Mouse (Mus musculus): ENCODE data around the gene S100a6. TPM values are rescaled to one million over a fixed set of nuclear protein-coding genes. Genes with fewer than 3 reads are reported as not detected.

S100a6 gene
- polyA plus RNA-seq (2014; fragmentation: Illumina TruSeq; extraction: RNeasy Lipid Tissue Mini Kit (QIAGEN cat#74804)) = 45.3 TPM

DNA sequence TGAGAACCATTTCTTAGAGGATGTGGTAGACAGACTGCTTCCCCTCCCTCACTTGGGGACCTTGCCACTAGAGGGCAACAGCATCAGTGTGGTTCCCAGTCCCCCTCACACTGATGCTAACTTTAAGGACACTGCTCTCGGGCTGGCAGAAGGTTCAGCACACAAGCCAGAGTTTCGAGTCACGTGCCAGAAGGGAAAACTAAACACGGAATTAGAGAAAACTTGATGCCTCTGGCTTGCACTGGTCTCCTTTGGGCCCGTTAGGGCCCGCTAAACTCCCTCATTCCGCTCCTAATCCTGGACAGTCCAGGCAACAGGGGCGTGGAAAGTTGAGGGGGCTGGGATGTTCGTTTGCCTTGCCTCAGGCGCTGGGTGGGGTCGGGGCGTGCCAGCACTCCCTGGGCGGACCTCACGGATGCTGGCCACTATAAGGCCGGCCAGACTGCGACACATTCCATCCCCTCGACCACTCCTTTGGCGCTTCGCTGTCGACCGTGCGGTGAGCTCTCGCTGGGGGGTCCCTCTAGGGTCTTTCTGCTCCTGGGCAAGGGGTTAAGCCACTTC lies at the start of gene S100a6:
TSS of gene S100a6 (plus strand) at position 155 of the 564 bp plus-strand sequence.

DNA sequence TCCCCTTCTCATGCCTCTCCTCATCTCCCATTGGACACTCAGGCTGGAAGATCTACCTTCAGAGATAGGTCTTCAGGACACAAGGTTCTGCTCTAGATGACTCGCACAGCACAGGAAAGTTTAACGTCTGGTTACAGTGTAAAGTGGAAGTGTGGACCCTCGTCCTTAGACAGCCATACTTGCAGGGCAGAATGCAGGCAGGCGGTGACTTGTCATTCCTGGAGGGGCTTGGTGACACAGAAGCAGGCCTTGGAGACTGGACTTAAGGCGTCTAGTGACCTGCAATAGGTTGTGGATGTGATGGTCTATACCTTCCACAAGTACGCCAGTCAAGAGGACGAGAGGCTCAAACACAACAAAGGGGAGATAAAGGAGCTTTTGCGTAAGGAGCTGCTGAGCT lies 22.7 kb upstream of the S100a6 start, which contains the start of gene S100a2:
TSS of gene S100a2 (plus strand) at position 301 of the 400 bp plus-strand sequence.

DNA sequence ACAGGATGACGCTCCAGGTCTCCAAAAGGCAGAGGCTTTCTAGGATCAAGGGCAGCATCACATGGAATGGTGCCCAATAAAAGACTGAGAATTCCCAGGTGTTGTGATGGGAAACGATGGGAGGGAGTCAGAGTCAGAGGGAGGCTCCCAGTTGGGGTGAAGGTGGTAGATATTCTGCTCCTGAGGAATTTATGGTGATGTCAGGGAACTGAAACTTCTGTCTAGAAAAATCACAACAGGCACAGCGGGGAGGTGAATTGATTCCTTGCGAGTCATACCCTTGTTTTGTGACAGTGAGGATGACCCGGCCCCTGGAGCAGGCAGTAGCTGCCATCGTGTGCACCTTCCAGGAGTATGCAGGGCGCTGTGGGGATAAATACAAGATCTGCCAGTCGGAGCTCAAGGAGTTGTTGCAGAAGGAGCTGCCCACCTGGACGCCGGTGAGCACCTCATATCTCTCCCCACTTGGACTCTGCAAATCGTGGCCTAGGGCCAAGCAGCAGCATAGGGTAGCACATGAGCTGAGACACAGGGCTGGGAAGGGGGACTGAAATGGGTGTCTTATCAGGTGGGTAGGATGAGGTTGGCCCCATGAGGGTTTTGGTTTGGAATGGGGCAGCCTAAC lies 11.1 kb upstream of the S100a6 start, which contains the start of gene Gm42674:
TSS of gene Gm42674 (plus strand) at position 419 of the 625 bp plus-strand sequence.

DNA sequence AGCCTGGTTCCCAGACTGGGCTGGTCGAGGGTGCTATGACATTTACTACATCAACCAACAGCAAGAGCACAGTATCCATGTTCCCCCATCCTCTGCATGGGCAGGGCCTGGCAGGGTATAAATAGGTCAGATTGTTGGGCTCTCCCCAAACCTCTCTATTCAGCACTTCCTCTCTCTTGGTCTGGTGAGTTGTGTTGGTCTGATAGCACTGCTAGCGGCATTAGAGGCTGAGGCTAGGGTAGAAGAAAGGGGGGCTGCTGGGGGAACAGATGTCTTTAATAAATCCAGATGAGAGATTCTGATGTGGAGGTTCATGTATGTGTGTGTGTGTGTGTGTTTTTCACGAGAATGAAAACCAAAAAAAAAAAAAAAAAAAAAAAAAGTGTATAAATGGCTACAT lies 9.1 kb upstream of the S100a6 start, which contains the start of gene S100a4:
TSS of gene S100a4 (plus strand) at position 149 of the 400 bp plus-strand sequence.

DNA sequence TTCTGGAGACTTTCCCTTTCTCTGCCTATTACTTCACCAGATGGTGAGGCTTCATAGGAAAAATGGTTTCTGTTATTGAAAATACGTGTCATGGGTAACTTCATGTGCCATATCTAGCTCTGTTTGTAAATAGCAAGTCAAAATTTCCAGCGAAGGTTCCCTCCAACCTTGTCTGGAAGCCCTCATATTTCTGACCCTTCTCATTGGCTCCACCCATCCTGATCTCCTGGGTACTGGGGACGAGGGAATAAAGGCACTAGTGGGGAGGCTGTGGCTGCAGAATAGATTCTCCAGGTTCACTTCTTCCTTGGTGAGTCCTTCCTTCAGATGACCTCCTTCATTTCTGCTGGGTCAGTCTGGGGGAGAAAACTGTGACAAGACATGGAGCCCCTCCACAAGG lies 4.5 kb upstream of the S100a6 start, which contains the start of gene S100a5:
TSS of gene S100a5 (plus strand) at position 301 of the 400 bp plus-strand sequence.

DNA sequence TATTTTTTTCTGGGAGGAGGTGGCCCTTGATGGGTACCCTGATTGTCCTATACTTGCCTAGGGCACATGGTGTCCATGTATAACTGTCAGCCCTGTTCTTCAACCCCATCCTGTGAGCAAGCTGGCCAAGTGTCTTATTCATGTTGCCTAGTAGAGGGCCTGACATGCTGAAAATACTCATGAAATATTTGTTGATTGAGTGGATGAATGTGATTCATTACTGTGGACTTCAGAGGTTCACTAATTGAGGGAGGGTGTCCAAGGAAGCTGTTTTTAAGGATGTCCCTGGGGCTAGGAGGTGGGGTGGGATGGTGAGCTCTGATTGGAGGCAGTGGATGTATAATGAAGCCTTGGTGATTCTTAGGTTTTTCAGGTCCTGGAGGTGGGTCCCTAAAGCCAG lies 41.0 kb downstream of the S100a6 start, which contains the start of gene S100a7a:
TSS of gene S100a7a (plus strand) at position 301 of the 400 bp plus-strand sequence.

DNA sequence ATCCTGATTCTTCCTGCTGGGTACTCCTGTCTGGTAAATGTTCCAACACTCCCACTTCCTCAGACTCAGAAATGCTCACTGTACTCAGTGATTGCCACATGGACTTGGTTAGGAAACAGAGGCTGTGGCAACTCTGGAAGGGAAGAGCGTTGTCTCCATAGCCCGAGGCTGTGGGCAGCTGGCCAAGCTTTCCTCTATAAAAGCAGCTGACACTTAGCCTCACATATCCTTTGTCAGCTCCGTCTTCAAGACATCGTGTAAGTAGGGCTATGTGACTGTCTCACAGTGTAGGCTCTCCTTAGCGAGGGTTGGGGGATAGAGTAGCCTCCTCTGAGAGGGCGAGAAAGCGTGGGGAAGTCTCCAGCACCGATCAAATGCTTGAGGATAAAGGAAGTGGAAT lies 56.2 kb downstream of the S100a6 start, which contains the start of gene S100a8:
TSS of gene S100a8 (plus strand) at position 133 of the 400 bp plus-strand sequence.

Other genes starting within 250 kb of the S100a6 start
- gene Slc27a3, start 222.9 kb upstream of the S100a6 start, polyA plus RNA-seq (2014; fragmentation: Illumina TruSeq; extraction: RNeasy Lipid Tissue Mini Kit (QIAGEN cat#74804)) = not detected
- 24.1 TPM for gene Ints3, start 179.3 kb upstream of the S100a6 start, polyA plus RNA-seq (2014; fragmentation: Illumina TruSeq; extraction: RNeasy Lipid Tissue Mini Kit (QIAGEN cat#74804))
- gene Npr1, start 147.0 kb upstream of the S100a6 start, polyA plus RNA-seq (2014; fragmentation: Illumina TruSeq; extraction: RNeasy Lipid Tissue Mini Kit (QIAGEN cat#74804)) = 36.4 TPM
- gene Ilf2, start 136.8 kb upstream of the S100a6 start, polyA plus RNA-seq (2014; fragmentation: Illumina TruSeq; extraction: RNeasy Lipid Tissue Mini Kit (QIAGEN cat#74804)) = 94.7 TPM
- gene Snapin, start 121.8 kb upstream of the S100a6 start, polyA plus RNA-seq (2014; fragmentation: Illumina TruSeq; extraction: RNeasy Lipid Tissue Mini Kit (QIAGEN cat#74804)) = 154 TPM
- 220 TPM for gene Chtop, start 103.4 kb upstream of the S100a6 start, polyA plus RNA-seq (2014; fragmentation: Illumina TruSeq; extraction: RNeasy Lipid Tissue Mini Kit (QIAGEN cat#74804))
- gene S100a1, start 98.5 kb upstream of the S100a6 start, polyA plus RNA-seq (2014; fragmentation: Illumina TruSeq; extraction: RNeasy Lipid Tissue Mini Kit (QIAGEN cat#74804)) = 29.9 TPM
- 2.6 TPM for gene S100a13, start 98.4 kb upstream of the S100a6 start, polyA plus RNA-seq (2014; fragmentation: Illumina TruSeq; extraction: RNeasy Lipid Tissue Mini Kit (QIAGEN cat#74804))
- not detected for gene S100a14, start 86.0 kb upstream of the S100a6 start, polyA plus RNA-seq (2014; fragmentation: Illumina TruSeq; extraction: RNeasy Lipid Tissue Mini Kit (QIAGEN cat#74804))
- gene S100a16, start 75.6 kb upstream of the S100a6 start, polyA plus RNA-seq (2014; fragmentation: Illumina TruSeq; extraction: RNeasy Lipid Tissue Mini Kit (QIAGEN cat#74804)) = 29.2 TPM
- not detected for gene S100a3, start 52.3 kb upstream of the S100a6 start, polyA plus RNA-seq (2014; fragmentation: Illumina TruSeq; extraction: RNeasy Lipid Tissue Mini Kit (QIAGEN cat#74804))
- not detected for gene S100a2, start 22.6 kb upstream of the S100a6 start, polyA plus RNA-seq (2014; fragmentation: Illumina TruSeq; extraction: RNeasy Lipid Tissue Mini Kit (QIAGEN cat#74804))
- not detected for gene Gm42674, start 11.0 kb upstream of the S100a6 start, polyA plus RNA-seq (2014; fragmentation: Illumina TruSeq; extraction: RNeasy Lipid Tissue Mini Kit (QIAGEN cat#74804))
- gene S100a4, start 9.1 kb upstream of the S100a6 start, polyA plus RNA-seq (2014; fragmentation: Illumina TruSeq; extraction: RNeasy Lipid Tissue Mini Kit (QIAGEN cat#74804)) = 21.9 TPM
- not detected for gene S100a5, start 4.4 kb upstream of the S100a6 start, polyA plus RNA-seq (2014; fragmentation: Illumina TruSeq; extraction: RNeasy Lipid Tissue Mini Kit (QIAGEN cat#74804))
- gene S100a7a, start 41.1 kb downstream of the S100a6 start, polyA plus RNA-seq (2014; fragmentation: Illumina TruSeq; extraction: RNeasy Lipid Tissue Mini Kit (QIAGEN cat#74804)) = not detected
- 6.4 TPM for gene S100a8, start 56.1 kb downstream of the S100a6 start, polyA plus RNA-seq (2014; fragmentation: Illumina TruSeq; extraction: RNeasy Lipid Tissue Mini Kit (QIAGEN cat#74804))
- gene S100a9, start 82.8 kb downstream of the S100a6 start, polyA plus RNA-seq (2014; fragmentation: Illumina TruSeq; extraction: RNeasy Lipid Tissue Mini Kit (QIAGEN cat#74804)) = not detected
- gene Pglyrp4, start 114.0 kb downstream of the S100a6 start, polyA plus RNA-seq (2014; fragmentation: Illumina TruSeq; extraction: RNeasy Lipid Tissue Mini Kit (QIAGEN cat#74804)) = not detected
- not detected for gene Gm5849, start 165.0 kb downstream of the S100a6 start, polyA plus RNA-seq (2014; fragmentation: Illumina TruSeq; extraction: RNeasy Lipid Tissue Mini Kit (QIAGEN cat#74804))

All from ovary, adult 10 weeks (tissue).